Mouse (Mus musculus): ENCODE data around the gene Gm3629.
"Not testable (repeated sequence)": the region's sequence is repeated elsewhere in the genome, so short reads cannot be mapped to it uniquely, and the experiment has no call there.

Gm3629 gene

DNA sequence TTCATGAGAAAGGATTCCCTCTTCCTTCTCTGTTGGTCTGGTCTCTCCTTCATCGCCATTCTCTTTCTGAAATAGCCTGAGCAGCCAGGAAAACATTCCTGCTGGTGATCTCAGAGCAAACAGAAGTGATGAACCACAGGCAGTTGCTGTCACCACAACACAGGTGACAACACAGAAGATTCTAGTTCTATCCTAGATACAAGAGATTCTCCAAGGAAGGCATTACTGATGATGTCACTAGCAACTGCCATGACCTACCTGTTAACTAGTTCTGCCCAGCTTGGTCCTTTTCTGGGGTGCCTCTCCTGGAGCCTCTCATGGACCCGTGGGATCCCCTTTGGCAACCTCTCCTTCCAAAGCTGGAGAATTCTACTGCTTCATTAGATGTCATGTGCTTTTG, at the start of gene Gm3629:
Gene Gm3629, minus strand, starts transcription at position 101 of the 400 bp plus-strand sequence.
- DNase-seq: not testable (repeated sequence)

DNA sequence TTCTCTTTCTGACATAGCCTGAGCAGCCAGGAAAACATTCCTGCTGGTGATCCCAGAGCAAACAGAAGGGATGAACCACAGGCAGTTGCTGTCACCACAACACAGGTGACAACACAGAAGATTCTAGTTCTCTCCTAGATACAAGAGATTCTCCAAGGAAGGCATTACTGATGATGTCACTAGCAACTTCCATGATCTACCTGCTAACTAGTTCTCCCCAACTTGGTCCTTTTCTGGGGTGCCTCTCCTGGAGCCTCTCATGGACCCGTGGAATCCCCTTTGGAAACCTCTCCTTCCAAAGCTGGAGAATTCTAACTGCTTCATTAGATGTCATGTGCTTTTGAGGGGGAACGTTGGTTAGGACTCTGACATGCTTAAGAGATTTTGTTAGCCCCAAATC, 31.9 kb upstream of the Gm3629 start, which contains the start of gene Gm3460:
Gene Gm3460, minus strand, starts transcription at position 101 of the 400 bp plus-strand sequence.
- DNase-seq: not testable (repeated sequence)

DNA sequence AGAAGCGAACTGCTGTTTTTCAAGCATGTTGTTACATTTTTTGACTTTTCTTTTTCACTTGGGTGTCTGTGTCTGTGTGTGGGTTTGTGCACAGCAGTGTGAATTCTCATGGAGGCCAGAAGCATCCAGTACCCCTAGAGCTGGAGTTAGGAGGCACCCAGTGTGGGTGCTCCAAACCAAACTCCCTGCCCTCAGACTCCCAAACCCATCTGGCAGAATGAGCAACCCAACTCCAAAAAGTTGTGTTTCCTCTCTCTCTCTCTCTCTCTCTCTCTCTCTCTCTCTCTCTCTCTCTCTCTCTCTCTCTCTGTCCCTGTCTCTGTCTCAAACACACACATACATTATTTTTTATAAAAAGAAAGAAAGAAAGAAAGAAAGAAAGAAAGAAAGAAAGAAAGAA, 16.0 kb upstream of the Gm3629 start:
- peak in 1 of 2 experiments; percentile 1 for DNase-seq

DNA sequence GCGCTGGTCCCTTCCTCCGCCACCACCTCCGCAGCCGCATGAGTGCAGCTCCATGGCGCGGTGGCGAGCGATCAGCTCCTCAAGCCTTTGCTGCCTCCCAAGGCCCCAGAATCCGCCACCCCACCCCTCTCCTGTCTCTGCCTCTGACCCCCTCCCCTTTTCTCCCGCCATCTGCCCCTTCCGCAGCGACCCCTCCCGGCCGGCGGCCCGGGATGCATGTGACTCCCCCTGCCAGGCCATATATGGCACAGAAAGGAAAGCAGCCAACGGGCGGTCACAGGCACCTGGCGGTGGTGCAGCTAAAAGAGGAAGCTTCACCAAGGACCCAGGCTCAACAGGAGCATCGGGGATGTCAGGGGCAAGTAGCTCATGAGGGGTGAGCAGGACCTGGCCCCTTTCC, 14.6 kb upstream of the Gm3629 start:
- DNase-seq: peak; percentile 29 to 52

DNA sequence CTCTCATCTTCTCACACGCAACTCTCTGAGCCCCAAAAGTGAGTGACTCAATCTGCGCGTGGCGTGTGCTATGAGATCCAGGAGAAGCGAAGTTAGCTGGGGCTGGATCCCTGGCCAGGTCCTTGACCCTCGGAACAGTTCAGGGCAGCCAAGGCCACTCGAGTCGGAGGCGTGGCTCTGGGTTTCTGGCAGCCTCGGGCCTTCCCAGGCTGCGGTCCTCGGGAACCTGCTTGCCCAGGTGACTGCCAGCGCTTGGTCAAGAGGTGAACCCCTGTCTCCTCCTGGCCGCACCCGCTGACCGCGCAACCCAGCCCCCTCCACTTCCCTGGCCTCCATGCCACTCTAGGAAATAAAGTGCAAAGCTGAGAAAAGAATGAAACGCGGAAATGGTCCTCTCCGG, 14.1 kb upstream of the Gm3629 start:
- DNase-seq: peak; percentile 4 to 8

DNA sequence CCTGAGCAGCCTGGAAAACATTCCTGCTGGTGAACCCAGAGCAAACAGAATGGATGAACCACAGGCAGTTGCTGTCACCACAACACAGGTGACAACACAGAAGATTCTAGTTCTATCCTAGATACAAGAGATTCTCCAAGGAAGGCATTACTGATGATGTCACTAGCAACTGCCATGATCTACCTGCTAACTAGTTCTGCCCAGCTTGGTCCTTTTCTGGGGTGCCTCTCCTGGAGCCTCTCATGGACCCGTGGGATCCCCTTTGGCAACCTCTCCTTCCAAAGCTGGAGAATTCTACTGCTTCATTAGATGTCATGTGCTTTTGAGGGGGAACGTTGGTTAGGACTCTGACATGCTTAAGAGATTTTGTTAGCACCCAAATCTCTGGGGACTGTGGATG, 53.2 kb downstream of the Gm3629 start, which contains the start of gene Gm8356:
Gene Gm8356, minus strand, starts transcription at position 101 of the 400 bp plus-strand sequence.
- not testable (repeated sequence) for DNase-seq

Data from cerebellum, postnatal 14 days (tissue).